7 mouse cellular contexts compared by ENCODE assay signal in genomic region chr8:30924160-30924534, GRCm38 (mm10).
DNase-seq lines count a peak whose midpoint lies in the region; ATAC-seq lines count a peak whose summit lies in the region.

No protein-coding gene starts in this region.

- peaks cover 20% of the 10 kb centered on the region for H3K27me3 ChIP-seq in forebrain, embryonic 13.5 days
- H3K27me3 ChIP-seq in limb, embryonic 13.5 days = peaks cover 3% of the 10 kb centered on the region; the same call in 1 of the 2 replicates
- H3K27me3 ChIP-seq in neural tube, embryonic 15.5 days (replicated peaks) = no peaks in the 10 kb centered on the region

- no peak overlapping the region for H3K4me3 ChIP-seq in forebrain, embryonic 13.5 days
- 0 out of 2 replicates have a peak overlapping the region, but pooled peaks have one; percentile 11 for H3K4me3 ChIP-seq in limb, embryonic 13.5 days
- no peak overlapping the region for H3K4me3 ChIP-seq in neural tube, embryonic 15.5 days (replicated peaks)

- no peak overlapping the region for H3K9ac ChIP-seq in forebrain, embryonic 13.5 days
- no peak overlapping the region for H3K9ac ChIP-seq in limb, embryonic 13.5 days
- no peak overlapping the region for H3K9ac ChIP-seq in neural tube, embryonic 15.5 days (replicated peaks)

- H3K27ac ChIP-seq in forebrain, embryonic 13.5 days = peak overlapping the region; percentile 86
- no peak overlapping the region for H3K27ac ChIP-seq in limb, embryonic 13.5 days
- H3K27ac ChIP-seq in neural tube, embryonic 15.5 days (replicated peaks) = 0 out of 2 replicates have a peak overlapping the region, but pooled peaks have one; percentile 38

- H3K4me1 ChIP-seq in forebrain, embryonic 13.5 days = peaks cover 26% of the 10 kb centered on the region
- H3K4me1 ChIP-seq in limb, embryonic 13.5 days = no peaks in the 10 kb centered on the region
- H3K4me1 ChIP-seq in neural tube, embryonic 15.5 days = peaks cover 11% of the 10 kb centered on the region

- ATAC-seq in forebrain, embryonic 13.5 days = peak; percentile 91
- ATAC-seq in limb, embryonic 13.5 days (ENCODE audit: low FRiP score, low read depth) = 0 out of 2 replicates have a peak, but pooled peaks have one; percentile 32
- peak; percentile 62 for ATAC-seq in neural tube, embryonic 15.5 days (ENCODE audit: low FRiP score)
- ATAC-seq in CD4-positive, CD25-positive, alpha-beta regulatory T cell, adult 4 months = no peak

- H3K36me3 ChIP-seq in forebrain, embryonic 13.5 days (ENCODE audit: poor library complexity, severe bottlenecking) = no peaks in the 10 kb centered on the region
- H3K36me3 ChIP-seq in limb, embryonic 13.5 days = no peaks in the 10 kb centered on the region
- no peaks in the 10 kb centered on the region for H3K36me3 ChIP-seq in neural tube, embryonic 15.5 days

- no peaks in the 10 kb centered on the region for H3K9me3 ChIP-seq in forebrain, embryonic 13.5 days (replicated peaks)
- no peaks in the 10 kb centered on the region for H3K9me3 ChIP-seq in limb, embryonic 13.5 days
- H3K9me3 ChIP-seq in neural tube, embryonic 15.5 days (replicated peaks) = no peaks in the 10 kb centered on the region

- WGBS in forebrain, embryonic 13.5 days = 2% methylated on average over 5 of the region's 5 CpGs
- 31% methylated on average over 5 of the region's 5 CpGs for WGBS in limb, embryonic 13.5 days
- 13% methylated on average over 5 of the region's 5 CpGs for WGBS in neural tube, embryonic 15.5 days

- peak overlapping the region; percentile 44 for H3K4me2 ChIP-seq in forebrain, embryonic 13.5 days
- H3K4me2 ChIP-seq in limb, embryonic 13.5 days (replicated peaks) = peak overlapping the region; percentile 49
- peak overlapping the region; percentile 44 for H3K4me2 ChIP-seq in neural tube, embryonic 15.5 days

- DNase-seq in retina, postnatal 1 day = peak; percentile 50
- DNase-seq in retina, embryonic 14.5 days (ENCODE audit: low spot score) = no peak
- no peak for DNase-seq in urinary bladder, adult 2 months (ENCODE audit: low spot score)
